Mouse (Mus musculus) testis, adult 2 months (tissue): Measurements from ENCODE around the gene Ess2. TPM values are rescaled to one million over a fixed set of nuclear protein-coding genes. Genes with fewer than 3 reads are reported as not detected.

Source experiments
- H3K27ac ChIP-seq: fragments of 200-500 bp; 2 replicates; pipeline ENCODE4 v1.5.1; 2012; ENCODE audit warnings: low read depth, low read length; ENCODE audit not compliant: control insufficient read depth, insufficient read depth
- H3K27me3 ChIP-seq: fragments of 200-500 bp; 2 replicates; pipeline ENCODE4 v1.6.1; 2012; ENCODE audit warnings: mild to moderate bottlenecking, low read length, moderate library complexity; ENCODE audit not compliant: control insufficient read depth, insufficient read depth
- H3K36me3 ChIP-seq: fragments of 200-500 bp; 2 replicates; pipeline ENCODE4 v1.6.1; 2012; ENCODE audit warnings: mild to moderate bottlenecking, low read length; ENCODE audit not compliant: control insufficient read depth, insufficient read depth
- H3K4me1 ChIP-seq: fragments of 200-500 bp; 2 replicates; pipeline ENCODE4 v1.6.1; 2012; ENCODE audit warnings: low read length; ENCODE audit not compliant: control insufficient read depth, insufficient read depth
- H3K4me3 ChIP-seq: fragments of 200-500 bp; 2 replicates; pipeline ENCODE4 v1.5.1; 2012; ENCODE audit warnings: low read depth, mild to moderate bottlenecking, low read length, moderate library complexity, mixed read lengths; ENCODE audit not compliant: control insufficient read depth
- CTCF ChIP-seq: fragments of 200-500 bp; IDR thresholded peaks from 2 replicates; pipeline ENCODE4 v1.5.1; 2012; ENCODE audit warnings: low read depth, mild to moderate bottlenecking, inconsistent platforms, low read length, moderate library complexity; ENCODE audit not compliant: control insufficient read depth, insufficient read depth, insufficient replicate concordance
- POLR2A ChIP-seq: fragments of 200-500 bp; IDR thresholded peaks from 2 replicates; pipeline ENCODE4 v1.6.1; 2012; ENCODE audit warnings: low read depth, mild to moderate bottlenecking, inconsistent platforms, low read length, moderate library complexity; ENCODE audit not compliant: control insufficient read depth
- polyA plus RNA-seq: library from polyadenylated mRNA; depleted of rRNA; stranded (reverse); fragments of >200 nt; gene quantifications from 2 replicates; pipeline ENCODE4 v1.2.3, GENCODE M21; 2012

The Ess2 gene
- polyA plus RNA-seq, 1 experiment = 28.3 TPM

GRCm38 (mm10) chr16:17890342-17890727 is 20.8 kb downstream of the Ess2 start:
- H3K27me3 ChIP-seq = no peaks in the 10 kb centered on the region
- no peak overlapping the region for H3K27ac ChIP-seq
- no peaks in the 10 kb centered on the region for H3K36me3 ChIP-seq
- no peak for TF ChIP-seq POLR2A
- no peak for TF ChIP-seq CTCF
- H3K4me1 ChIP-seq = peaks cover 8% of the 10 kb centered on the region
- peak overlapping the region; percentile 99 for H3K4me3 ChIP-seq

- peaks cover 8% of the 10 kb centered on the region for H3K4me1 ChIP-seq
- no peaks in the 10 kb centered on the region for H3K36me3 ChIP-seq
- no peak overlapping the region for H3K27ac ChIP-seq
- TF ChIP-seq CTCF (no peak), POLR2A (no peak)
- peak overlapping the region; percentile 99 for H3K4me3 ChIP-seq
- no peaks in the 10 kb centered on the region for H3K27me3 ChIP-seq
Measured at GRCm38 (mm10) chr16:17889689-17890341, 21.3 kb downstream of the Ess2 start.

GRCm38 (mm10) chr16:17884116-17884515 is 27.0 kb downstream of the Ess2 start:
- no peak overlapping the region for H3K27ac ChIP-seq
- no peaks in the 10 kb centered on the region for H3K36me3 ChIP-seq
- H3K27me3 ChIP-seq = no peaks in the 10 kb centered on the region
- H3K4me3 ChIP-seq = no peak overlapping the region
- H3K4me1 ChIP-seq = peaks cover 2% of the 10 kb centered on the region; the same call in 1 of the 2 replicates
- no peak for TF ChIP-seq POLR2A
- TF ChIP-seq CTCF = no peak

- no peaks in the 10 kb centered on the region for H3K36me3 ChIP-seq
- TF ChIP-seq CTCF = no peak
Measured at GRCm38 (mm10) chr16:17882196-17882595, 29.0 kb downstream of the Ess2 start.

GRCm38 (mm10) chr16:17879571-17879970 is 31.6 kb downstream of the Ess2 start:
- no peaks in the 10 kb centered on the region for H3K36me3 ChIP-seq

More at GRCm38 (mm10) chr16:17882196-17882595, 29.0 kb downstream of the Ess2 start:
- H3K4me3 ChIP-seq = no peak overlapping the region
- H3K4me1 ChIP-seq = peaks cover 2% of the 10 kb centered on the region; the same call in 1 of the 2 replicates
- H3K27me3 ChIP-seq = no peaks in the 10 kb centered on the region
- no peak overlapping the region for H3K27ac ChIP-seq

GRCm38 (mm10) chr16:17876096-17876495 is 35.1 kb downstream of the Ess2 start:
- no peaks in the 10 kb centered on the region for H3K36me3 ChIP-seq

More at GRCm38 (mm10) chr16:17879571-17879970, 31.6 kb downstream of the Ess2 start:
- H3K27ac ChIP-seq = no peak overlapping the region
- H3K4me1 ChIP-seq = peaks cover 2% of the 10 kb centered on the region; the same call in 1 of the 2 replicates
- no peaks in the 10 kb centered on the region for H3K27me3 ChIP-seq
- TF ChIP-seq POLR2A = no peak
- no peak for TF ChIP-seq CTCF
- no peak overlapping the region for H3K4me3 ChIP-seq

GRCm38 (mm10) chr16:17875174-17875573 is 36.0 kb downstream of the Ess2 start:
- H3K27ac ChIP-seq = no peak overlapping the region
- H3K27me3 ChIP-seq = no peaks in the 10 kb centered on the region
- TF ChIP-seq POLR2A = no peak
- no peak for TF ChIP-seq CTCF
- no peak overlapping the region for H3K4me3 ChIP-seq
- no peaks in the 10 kb centered on the region for H3K36me3 ChIP-seq
- H3K4me1 ChIP-seq = peaks cover 2% of the 10 kb centered on the region; the same call in 1 of the 2 replicates

More at GRCm38 (mm10) chr16:17876096-17876495, 35.1 kb downstream of the Ess2 start:
- Histone ChIP-seq H3K27me3 (no peaks in the 10 kb centered on the region), H3K4me1 (peaks cover 2% of the 10 kb centered on the region; the same call in 1 of the 2 replicates), H3K27ac (no peak overlapping the region), H3K4me3 (no peak overlapping the region)
- TF ChIP-seq POLR2A = no peak
